Mouse (Mus musculus): ENCODE data around the gene Psme4. TPM values are rescaled to one million over a fixed set of nuclear protein-coding genes. Genes with fewer than 3 reads are reported as not detected.
A peak's percentile ranks its signal among the peaks of the same experiment; 100 is the strongest.

Gene Psme4
- total RNA-seq, 2 experiments from 2014 or later, result 36.4 to 51.5 TPM

DNA sequence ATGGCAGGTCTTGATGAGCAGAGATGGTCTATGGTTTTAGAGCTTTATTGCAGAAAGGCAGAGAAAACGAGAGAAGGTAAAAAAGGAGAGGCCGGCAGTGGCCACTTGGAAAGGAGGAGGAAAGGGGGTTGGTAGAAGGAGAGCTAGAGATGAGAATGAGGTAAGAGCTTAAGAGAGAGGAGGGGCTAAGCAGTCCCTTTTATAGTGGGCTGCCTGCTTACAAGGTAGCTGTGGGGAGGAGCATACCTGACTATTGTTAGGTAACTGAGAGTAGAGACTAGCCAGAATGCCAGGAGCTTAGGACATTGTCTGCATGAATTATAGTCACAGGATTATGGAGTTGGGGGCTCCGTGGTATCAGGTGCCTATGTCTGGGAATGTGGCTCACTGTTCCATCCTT lies 14.0 kb downstream of the Psme4 start:
- no peak for ATAC-seq (replicated peaks; ENCODE audit: poor library complexity, severe bottlenecking)

DNA sequence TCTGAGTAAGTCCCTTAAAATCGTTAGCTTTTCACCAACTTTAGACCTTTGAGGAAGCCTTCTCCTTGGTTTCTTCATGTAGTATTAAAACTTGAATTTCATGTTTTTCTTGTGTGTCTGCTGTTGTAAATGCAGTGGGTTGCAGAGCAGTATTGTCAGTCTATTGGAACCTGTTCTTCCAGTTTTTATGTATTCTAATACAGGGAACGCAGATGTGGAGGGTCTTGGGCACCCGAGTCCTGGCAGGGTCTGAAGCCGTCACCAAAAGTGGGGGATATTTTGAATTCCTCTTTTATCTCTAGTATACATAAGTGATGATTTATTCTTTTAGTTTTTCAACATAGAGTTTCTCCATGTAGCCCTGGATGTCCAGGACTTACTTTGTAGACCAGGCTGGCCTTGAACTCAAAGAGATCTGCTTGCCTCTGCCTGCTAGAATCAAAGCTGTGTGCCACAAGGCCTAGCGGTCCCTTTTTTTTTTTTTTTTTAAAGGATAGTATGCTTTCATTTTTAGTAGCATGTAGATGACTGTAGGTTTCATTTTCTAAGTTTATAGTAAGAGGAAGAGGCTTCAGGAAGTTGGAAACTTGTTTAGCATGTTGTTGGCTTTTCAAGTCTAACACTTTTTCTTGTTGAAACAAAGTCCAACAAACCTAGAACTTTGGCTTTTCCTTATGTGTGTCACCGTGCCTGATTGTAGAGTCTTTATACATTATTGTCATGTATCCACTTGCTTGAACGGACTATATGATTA lies 14.9 kb downstream of the Psme4 start:
- ATAC-seq (replicated peaks; ENCODE audit: poor library complexity, severe bottlenecking), result peak; percentile 58

DNA sequence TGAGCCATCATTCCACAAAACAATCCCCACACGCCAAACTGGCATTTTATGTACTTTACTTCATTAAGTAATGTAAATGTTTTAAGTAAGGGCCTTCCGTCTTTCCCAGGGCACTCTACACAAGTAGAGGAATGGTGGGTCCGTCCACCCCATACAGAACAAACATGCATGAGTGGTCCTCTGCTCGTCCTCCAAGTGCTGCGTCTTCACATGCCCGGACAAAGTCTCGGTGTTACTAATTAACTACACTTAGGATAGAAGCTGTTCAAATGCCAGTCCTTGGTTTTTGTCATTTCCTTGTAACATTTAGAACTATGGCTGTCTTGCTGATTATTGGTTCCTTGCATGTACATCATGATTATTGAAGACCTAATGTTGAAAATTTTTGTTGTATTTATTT lies 21.2 kb downstream of the Psme4 start:
- ATAC-seq (replicated peaks; ENCODE audit: poor library complexity, severe bottlenecking), result no peak

DNA sequence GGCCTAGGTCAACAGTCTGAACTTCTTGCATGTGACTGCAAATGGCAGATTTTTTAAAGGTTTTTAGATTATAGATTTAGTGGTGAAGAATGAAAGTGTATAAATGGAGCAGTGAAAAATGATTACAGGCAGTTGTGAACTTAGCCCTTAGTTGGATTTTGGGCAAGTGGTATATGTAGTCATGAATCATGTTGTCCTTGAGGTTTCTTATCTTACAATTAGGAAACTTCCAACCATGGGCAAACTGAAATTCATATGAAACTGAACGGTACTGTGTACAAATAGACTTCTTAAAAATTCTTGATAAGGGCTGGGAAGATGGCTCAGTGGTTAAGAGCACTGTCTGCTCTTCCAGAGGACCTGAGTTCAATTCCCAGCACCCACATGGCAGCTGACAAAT lies 22.2 kb downstream of the Psme4 start:
- ATAC-seq (replicated peaks; ENCODE audit: poor library complexity, severe bottlenecking), result no peak

DNA sequence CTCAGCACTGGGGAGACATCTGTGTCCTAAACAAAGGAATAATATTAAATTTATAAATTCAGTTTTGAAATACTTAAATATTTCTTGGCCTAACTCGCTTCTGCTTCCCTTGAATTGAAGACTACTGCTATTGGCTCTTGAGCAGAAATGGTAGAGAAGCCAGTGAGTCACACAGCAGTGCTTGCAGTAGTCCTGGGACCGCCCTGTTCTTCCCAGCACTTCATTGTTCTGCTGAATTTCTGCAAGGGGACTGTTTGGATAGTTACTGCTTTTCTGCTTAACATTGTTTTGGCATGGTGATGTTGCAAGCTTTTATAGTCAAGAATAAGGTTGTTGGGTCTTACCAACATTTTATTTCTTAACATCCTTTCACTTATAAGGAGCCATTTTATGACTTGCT lies 25.7 kb downstream of the Psme4 start:
- no peak for ATAC-seq (replicated peaks; ENCODE audit: poor library complexity, severe bottlenecking)

DNA sequence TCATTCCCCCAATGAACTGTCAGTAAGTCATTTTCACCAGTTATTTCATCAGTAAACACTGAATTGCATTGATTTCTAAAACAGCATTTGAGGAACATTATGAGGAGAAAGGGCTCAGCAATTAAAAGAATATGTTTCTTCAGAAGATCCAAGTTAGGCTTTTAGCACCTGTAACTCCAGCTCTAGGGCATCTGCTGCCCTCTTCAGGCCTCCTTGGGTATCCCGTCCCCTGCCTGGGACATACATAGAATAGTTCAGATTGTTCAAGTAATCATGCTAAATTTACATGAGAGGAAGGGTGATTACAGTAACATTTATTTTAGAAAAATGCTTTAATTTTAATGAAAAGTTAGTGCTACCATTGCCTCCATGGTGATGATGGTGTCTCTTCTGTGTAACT lies 28.0 kb downstream of the Psme4 start:
- ATAC-seq (replicated peaks; ENCODE audit: poor library complexity, severe bottlenecking), result peak; percentile 91

DNA sequence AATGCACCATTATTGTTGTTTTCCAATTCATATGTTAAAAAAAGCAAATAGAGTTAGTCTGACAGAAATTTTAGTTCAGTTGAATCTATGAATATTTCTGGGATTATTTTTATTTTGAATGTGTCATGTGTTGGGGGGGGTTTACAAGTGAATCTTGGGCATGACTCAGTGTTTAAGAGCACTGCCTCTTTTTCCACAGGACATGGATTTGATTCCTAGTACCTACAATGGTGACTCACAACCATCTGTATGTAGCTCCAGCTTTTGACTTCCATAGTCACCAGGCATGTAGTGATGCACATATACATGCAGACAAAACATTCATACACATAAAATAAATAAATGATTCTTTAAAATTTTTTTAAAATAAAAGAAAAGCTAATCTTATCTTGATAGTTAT lies 28.6 kb downstream of the Psme4 start:
- no peak for ATAC-seq (replicated peaks; ENCODE audit: poor library complexity, severe bottlenecking)

DNA sequence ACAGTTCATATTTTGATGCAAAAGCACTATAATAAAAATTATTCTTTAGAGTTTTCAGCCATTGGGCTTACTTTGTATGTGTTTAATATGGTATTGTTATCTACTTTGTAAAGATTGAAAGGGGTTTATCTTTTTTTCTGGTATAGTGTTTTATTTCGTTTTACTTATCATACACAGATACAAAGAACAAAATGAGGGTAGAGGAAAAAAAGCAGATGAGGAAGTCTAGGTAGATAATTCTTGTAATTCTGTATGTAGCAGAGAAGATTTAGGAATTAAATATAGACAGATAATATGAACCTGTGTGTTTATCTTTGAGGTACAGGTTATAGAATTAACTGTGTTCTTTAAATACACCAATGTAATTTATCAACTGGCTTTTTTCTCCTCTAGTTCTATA lies 30.9 kb downstream of the Psme4 start:
- ATAC-seq (replicated peaks; ENCODE audit: poor library complexity, severe bottlenecking), result no peak

DNA sequence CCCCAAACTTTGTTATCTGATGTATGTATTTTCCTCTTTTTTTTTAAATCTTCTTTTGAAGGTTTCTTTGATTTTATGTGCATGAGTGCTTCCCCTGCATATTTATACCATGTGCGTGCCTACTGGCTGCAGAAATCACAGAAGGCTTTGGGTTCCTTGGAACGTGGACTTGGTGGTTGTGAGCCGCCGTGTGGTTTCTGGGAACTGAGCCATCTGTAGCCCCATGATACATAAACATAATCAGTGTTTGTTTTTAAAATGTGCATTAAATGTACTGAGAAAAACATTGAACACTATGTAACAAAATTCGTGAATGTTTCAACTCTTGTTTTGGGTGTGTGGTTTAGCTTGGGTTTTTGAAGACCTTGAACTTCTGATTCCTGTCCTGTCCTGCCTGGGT lies 49.6 kb downstream of the Psme4 start:
- no peak for ATAC-seq (replicated peaks; ENCODE audit: poor library complexity, severe bottlenecking)

DNA sequence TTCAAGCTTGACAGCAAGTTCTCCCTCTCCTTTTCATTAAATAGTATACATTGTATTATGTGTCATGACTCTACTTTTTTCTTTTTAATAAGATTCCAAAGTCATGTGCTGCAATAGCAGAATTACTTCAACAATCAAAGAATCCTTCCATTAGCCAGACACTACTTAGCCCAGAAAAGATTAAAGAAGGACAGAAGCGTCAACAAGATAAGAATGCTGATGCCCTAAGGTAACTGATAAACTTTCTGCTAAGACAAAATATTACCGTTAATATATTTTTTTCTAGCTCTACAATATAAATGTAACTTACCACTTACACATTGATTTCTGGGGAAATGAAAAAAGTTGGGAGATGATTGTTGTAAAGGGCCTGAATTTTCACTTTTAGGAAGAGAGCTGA lies 67.3 kb downstream of the Psme4 start:
- no peak for ATAC-seq (replicated peaks; ENCODE audit: poor library complexity, severe bottlenecking)

DNA sequence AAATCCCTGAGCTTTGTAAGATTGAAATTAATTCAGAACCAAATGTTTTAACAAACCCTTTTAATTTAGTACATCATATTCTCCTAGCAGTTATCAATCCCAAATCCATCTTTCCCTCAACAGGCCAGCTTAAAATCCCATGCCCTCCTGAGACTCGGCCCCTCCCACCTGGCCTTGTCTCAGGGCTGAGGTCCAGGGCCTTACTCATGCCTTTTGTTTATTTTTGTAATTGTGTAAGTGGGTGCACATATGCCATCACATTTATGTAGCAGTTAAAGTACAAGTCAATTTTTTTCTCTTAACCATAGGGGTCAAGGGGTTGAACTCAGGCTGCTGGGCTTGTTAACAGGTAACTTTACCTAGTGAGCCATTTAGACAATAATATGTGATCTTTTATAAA lies 72.8 kb downstream of the Psme4 start:
- no peak for ATAC-seq (replicated peaks; ENCODE audit: poor library complexity, severe bottlenecking)

DNA sequence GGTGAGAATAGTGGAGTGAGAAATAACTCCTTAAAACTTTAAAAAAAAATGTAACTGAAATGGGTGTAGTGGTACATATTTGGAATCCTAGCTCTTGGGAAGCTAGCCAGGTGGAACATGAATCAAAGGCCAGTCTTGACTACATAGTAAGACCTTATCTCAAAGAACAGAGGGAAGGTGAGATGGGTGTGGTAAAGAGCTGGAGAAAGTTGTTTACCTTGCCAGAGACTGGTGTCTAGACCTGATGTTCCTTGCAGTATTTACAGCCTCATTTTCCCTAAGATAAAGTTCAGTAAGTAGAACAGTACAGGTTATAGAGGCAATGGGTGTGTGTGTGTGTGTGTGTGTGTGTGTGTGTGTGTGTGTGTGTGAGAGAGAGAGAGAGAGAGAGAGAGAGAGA lies 100.9 kb downstream of the Psme4 start:
- ATAC-seq (replicated peaks; ENCODE audit: poor library complexity, severe bottlenecking), result no peak

DNA sequence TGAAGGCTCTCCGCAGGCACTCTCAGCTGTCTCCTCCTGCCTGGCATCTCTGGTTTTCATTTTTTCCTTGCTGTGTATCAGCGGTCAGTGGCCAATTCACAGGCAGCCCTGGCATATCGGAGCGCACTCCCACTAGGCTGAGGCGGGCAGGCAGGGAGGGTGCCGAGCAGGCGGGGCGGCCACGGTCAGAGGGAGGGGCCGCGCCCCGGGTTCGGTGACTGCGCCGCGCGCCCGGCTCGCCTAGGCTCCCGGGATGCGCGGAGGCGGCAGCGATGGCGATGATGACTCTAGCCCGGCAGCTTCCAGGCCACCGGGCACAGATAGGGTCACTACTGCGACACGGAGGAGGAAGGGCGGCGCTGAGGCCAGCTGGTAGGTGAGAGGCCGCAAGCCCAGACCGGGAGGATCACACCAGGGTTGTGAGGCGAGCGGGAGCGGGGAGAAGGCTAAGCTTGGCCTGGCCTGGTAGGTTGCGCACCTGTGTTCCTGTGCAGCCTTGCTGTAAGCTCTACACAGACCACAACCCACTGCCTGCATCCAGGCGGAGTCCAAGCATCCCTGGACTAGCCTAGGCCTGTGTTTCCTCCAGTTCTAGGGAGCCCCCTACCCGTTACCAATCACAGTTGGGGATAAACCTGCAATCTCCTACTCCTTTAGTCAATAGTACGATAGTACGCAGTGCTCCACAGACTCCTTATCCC lies 113.8 kb downstream of the Psme4 start, which contains the start of the genes Gpr75 and Asb3:
Gene Gpr75 (plus strand): TSS at position 188 of the 701 bp plus-strand sequence.
Gene Asb3 (plus strand): TSS at position 246 of the 701 bp plus-strand sequence.
- ATAC-seq (replicated peaks; ENCODE audit: poor library complexity, severe bottlenecking), result peak; percentile 65

DNA sequence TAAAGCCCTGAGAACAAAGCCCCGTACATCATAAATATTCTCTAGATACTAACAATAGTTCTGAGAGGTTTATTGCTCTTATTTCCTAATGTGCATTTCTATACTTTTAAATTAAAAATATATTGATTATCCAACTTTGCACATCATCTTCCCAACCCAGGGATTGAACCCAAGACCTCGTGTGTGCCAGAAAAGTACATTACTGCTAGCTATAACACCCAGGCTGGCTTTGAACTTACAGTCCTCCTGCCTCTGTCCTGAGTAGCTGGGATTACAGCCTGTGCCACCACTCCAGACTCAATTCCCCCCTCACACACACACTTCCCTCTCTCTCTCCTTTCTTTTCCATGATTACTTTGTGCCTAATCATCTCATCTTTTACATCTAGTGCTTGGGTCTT lies 116.6 kb downstream of the Psme4 start:
- no peak for ATAC-seq (replicated peaks; ENCODE audit: poor library complexity, severe bottlenecking)

DNA sequence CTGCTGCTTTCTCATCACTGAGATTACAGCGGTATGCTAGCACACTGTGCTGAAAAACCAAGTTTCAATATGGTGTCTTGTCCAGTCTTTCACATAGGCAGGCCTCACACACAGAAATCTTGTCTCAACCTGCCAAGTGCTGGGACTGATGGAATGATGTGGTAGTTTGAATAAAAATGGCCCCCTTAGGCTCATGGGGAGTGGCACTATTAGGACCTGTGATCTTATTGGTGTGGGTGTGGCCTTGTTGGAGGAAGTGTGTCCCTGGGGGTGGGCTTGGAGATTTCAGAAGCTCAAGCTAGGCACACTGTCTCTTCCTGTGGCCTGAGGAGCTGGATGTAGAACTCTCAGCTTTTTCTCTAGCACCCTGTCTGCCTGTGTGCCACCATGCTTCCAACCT lies 124.7 kb downstream of the Psme4 start:
- no peak for ATAC-seq (replicated peaks; ENCODE audit: poor library complexity, severe bottlenecking)

DNA sequence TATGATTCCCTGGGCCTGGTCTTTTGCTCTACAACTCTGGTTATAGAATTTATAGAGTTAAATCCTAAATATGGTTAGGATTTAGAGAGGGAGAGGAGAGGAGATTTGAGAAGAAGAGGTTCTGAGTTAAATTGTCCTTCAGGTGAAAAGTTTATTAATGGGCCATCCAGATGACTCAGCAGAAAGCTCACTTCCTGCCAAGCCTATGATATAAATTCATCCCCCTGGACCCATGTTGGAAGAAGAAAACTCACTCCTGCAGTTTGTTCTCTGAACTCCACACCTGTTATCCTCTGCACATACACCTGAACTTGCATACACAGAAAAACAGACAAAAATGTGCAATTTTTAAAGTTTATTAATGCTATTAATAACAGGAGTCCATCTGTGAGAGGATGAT lies 127.8 kb downstream of the Psme4 start:
- ATAC-seq (replicated peaks; ENCODE audit: poor library complexity, severe bottlenecking), result no peak

DNA sequence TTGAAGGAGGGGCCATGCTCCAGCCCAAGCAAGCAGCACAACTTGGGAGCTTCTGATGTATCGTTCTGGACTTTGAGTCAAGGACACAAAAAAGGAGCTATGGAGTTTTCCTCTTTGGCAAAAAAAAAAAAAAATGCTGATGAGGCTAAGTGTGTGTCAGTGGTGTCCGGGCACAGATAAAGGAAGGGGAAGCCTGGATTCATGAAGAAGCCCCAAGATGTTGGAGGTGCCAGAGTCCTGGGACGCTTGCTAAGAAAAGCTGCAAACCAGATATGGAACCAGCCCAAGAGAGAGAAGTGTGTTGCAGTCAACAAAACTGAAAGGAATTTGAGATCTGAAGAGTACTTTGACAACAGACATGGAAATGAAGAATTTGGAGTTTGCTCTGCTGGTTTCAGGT lies 140.8 kb downstream of the Psme4 start:
- ATAC-seq (replicated peaks; ENCODE audit: poor library complexity, severe bottlenecking), result no peak

DNA sequence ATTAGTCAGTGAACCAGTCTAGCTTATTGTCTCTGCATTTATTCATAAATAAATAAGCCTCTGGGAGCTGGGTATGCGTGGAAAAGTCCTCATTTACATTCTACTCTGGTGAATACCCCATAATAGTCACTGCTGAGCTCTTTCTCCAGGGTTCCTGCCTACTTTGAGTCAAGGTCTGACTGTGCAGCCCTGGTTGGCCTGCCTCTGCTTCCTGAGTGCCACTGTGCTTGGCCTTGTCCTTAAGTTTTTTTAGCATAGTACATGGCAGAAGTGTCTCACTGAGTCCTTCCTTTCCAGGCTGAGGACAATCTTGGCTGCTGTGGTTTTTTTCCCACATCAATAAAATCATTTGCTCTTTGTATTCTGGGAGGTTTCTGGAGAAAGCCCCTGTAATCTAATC lies 149.1 kb downstream of the Psme4 start:
- ATAC-seq (replicated peaks; ENCODE audit: poor library complexity, severe bottlenecking), result no peak

DNA sequence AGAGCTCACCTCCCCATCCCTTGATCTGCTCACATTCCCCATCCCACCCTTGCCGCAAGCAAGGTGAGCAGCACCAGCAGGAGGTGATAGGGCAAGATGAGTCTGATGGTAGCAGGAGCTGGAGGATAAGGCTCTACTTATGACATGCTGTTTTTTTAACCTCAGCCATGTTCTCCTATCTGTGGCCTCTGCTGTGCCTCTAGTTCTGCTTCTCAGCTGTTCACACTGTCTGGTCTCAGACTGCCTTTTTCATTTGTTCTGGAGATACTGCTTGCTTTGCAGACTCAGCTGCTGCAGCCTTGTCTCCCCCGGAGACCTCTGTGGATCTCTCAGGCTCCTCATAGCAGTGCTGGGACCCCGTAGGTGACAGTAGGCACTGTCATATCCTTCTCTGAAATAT lies 151.8 kb downstream of the Psme4 start:
- no peak for ATAC-seq (replicated peaks; ENCODE audit: poor library complexity, severe bottlenecking)

DNA sequence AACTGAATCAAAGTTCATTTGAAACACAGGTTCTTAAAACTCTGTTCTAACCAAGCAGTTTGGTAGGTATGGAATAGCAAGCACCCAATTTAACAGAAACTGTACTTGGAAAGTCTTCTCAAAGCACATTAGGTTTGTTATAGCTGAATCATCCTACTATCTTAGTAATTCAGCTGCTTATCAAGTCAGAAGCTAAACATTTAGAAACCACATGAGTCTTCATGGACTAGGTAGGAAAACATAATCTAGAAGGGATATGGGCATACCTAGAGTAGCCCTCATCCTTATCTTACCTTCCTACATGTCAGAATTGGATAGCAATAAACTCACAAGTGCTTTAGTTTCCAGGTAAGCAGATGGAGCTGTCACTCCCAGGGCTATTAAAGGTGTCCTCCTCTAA lies 156.6 kb downstream of the Psme4 start:
- ATAC-seq (replicated peaks; ENCODE audit: poor library complexity, severe bottlenecking), result no peak

DNA sequence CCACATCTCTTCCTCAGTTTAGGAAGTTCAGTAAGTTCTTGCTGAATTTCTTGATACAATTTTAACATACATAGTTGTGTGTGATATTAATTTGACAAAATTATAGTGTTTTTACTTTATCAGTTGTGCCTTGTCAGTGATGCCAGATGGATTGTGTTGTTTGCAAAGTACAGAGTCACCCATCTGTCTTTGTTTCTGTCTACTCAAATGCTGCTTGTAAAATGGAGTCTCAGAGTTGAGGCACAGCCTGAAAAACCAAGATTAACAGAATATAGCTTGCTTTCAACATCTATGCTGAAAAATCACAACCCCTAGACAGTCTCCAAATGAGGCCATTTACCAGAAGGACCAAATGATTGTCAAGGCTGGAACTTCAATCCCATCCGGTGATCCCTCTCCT lies 157.0 kb downstream of the Psme4 start:
- no peak for ATAC-seq (replicated peaks; ENCODE audit: poor library complexity, severe bottlenecking)

Measured in granulocyte monocyte progenitor cell, adult 5-6 weeks (primary cell).